Mouse (Mus musculus): ENCODE results near the gene Msto1. TPM values are rescaled to one million over a fixed set of nuclear protein-coding genes. Genes with fewer than 3 reads are reported as not detected.
"Not testable (repeated sequence)": the region's sequence is repeated elsewhere in the genome, so short reads cannot be mapped to it uniquely, and the experiment has no call there.

Msto1 gene
- polyA plus RNA-seq, 1 experiment, result 17.9 TPM

GRCm38 (mm10) chr3:88905209-88905608 lies 8.6 kb downstream of the Msto1 start:
- no peaks in the 10 kb centered on the region for H3K4me1 ChIP-seq (ENCODE audit: control insufficient read depth, insufficient read depth, insufficient read length)
- WGBS, result 89% methylated on average over 6 of the region's 6 CpGs
- H3K4me3 ChIP-seq (ENCODE audit: extremely low read depth, insufficient read depth, insufficient read length), result no peak overlapping the region
- no peak overlapping the region for H3K27ac ChIP-seq (ENCODE audit: insufficient read depth, low read length)
- H3K27me3 ChIP-seq (ENCODE audit: control insufficient read depth, insufficient read depth, low read length), result no peaks in the 10 kb centered on the region
- no peak for DNase-seq (ENCODE audit: low read depth in 1 of 2, low spot score in 2 of 2)
- peaks cover 51% of the 10 kb centered on the region for H3K36me3 ChIP-seq (ENCODE audit: control insufficient read depth, insufficient read depth, low read length)
- TF ChIP-seq POLR2A (IDR thresholded peaks at IDR 0.05; ENCODE audit: low read depth, low read length) (no peak), CTCF (IDR thresholded peaks at IDR 0.05; ENCODE audit: extremely low read depth, insufficient read depth, insufficient read length, insufficient replicate concordance) (no peak)

- 92% methylated on average over 3 of the region's 3 CpGs for WGBS
- no peak overlapping the region for H3K27ac ChIP-seq (ENCODE audit: insufficient read depth, low read length)
- no peak overlapping the region for H3K4me3 ChIP-seq (ENCODE audit: extremely low read depth, insufficient read depth, insufficient read length)
- TF ChIP-seq POLR2A (IDR thresholded peaks at IDR 0.05; ENCODE audit: low read depth, low read length), result no peak
- TF ChIP-seq CTCF (IDR thresholded peaks at IDR 0.05; ENCODE audit: extremely low read depth, insufficient read depth, insufficient read length, insufficient replicate concordance), result no peak
- no peak for DNase-seq (ENCODE audit: low read depth in 1 of 2, low spot score in 2 of 2)
- no peaks in the 10 kb centered on the region for H3K4me1 ChIP-seq (ENCODE audit: control insufficient read depth, insufficient read depth, insufficient read length)
- H3K27me3 ChIP-seq (ENCODE audit: control insufficient read depth, insufficient read depth, low read length), result no peaks in the 10 kb centered on the region
- H3K36me3 ChIP-seq (ENCODE audit: control insufficient read depth, insufficient read depth, low read length), result peaks cover 49% of the 10 kb centered on the region
Observed at GRCm38 (mm10) chr3:88904803-88905202, 9.0 kb downstream of the Msto1 start.

GRCm38 (mm10) chr3:88893011-88893410 lies 20.8 kb downstream of the Msto1 start:
- not testable (repeated sequence) for H3K36me3 ChIP-seq (ENCODE audit: control insufficient read depth, insufficient read depth, low read length); H3K4me3 ChIP-seq (ENCODE audit: extremely low read depth, insufficient read depth, insufficient read length); H3K4me1 ChIP-seq (ENCODE audit: control insufficient read depth, insufficient read depth, insufficient read length); DNase-seq (ENCODE audit: low read depth in 1 of 2, low spot score in 2 of 2); H3K27ac ChIP-seq (ENCODE audit: insufficient read depth, low read length); H3K27me3 ChIP-seq (ENCODE audit: control insufficient read depth, insufficient read depth, low read length)
- 97% methylated on average over 7 of the region's 7 CpGs for WGBS

- H3K4me3 ChIP-seq (ENCODE audit: extremely low read depth, insufficient read depth, insufficient read length); H3K4me1 ChIP-seq (ENCODE audit: control insufficient read depth, insufficient read depth, insufficient read length); H3K27me3 ChIP-seq (ENCODE audit: control insufficient read depth, insufficient read depth, low read length); DNase-seq (ENCODE audit: low read depth in 1 of 2, low spot score in 2 of 2); H3K36me3 ChIP-seq (ENCODE audit: control insufficient read depth, insufficient read depth, low read length); H3K27ac ChIP-seq (ENCODE audit: insufficient read depth, low read length): not testable (repeated sequence)
- 94% methylated on average over 4 of the region's 4 CpGs for WGBS
Observed at GRCm38 (mm10) chr3:88882536-88882935, 31.3 kb downstream of the Msto1 start.

- H3K27me3 ChIP-seq (ENCODE audit: control insufficient read depth, insufficient read depth, low read length); DNase-seq (ENCODE audit: low read depth in 1 of 2, low spot score in 2 of 2); H3K27ac ChIP-seq (ENCODE audit: insufficient read depth, low read length); H3K36me3 ChIP-seq (ENCODE audit: control insufficient read depth, insufficient read depth, low read length); H3K4me3 ChIP-seq (ENCODE audit: extremely low read depth, insufficient read depth, insufficient read length); H3K4me1 ChIP-seq (ENCODE audit: control insufficient read depth, insufficient read depth, insufficient read length): not testable (repeated sequence)
- WGBS, result 97% methylated on average over 3 of the region's 4 CpGs
Observed at GRCm38 (mm10) chr3:88868449-88868848, 45.4 kb downstream of the Msto1 start.

GRCm38 (mm10) chr3:88867177-88867576 lies 46.6 kb downstream of the Msto1 start:
- H3K4me1 ChIP-seq (ENCODE audit: control insufficient read depth, insufficient read depth, insufficient read length); H3K27ac ChIP-seq (ENCODE audit: insufficient read depth, low read length); H3K4me3 ChIP-seq (ENCODE audit: extremely low read depth, insufficient read depth, insufficient read length); DNase-seq (ENCODE audit: low read depth in 1 of 2, low spot score in 2 of 2); H3K27me3 ChIP-seq (ENCODE audit: control insufficient read depth, insufficient read depth, low read length): not testable (repeated sequence)
- WGBS, result no CpG with 5 or more reads among the region's 8 CpGs
- peaks cover 13% of the 10 kb centered on the region for H3K36me3 ChIP-seq (ENCODE audit: control insufficient read depth, insufficient read depth, low read length)

GRCm38 (mm10) chr3:88866735-88867134 lies 47.1 kb downstream of the Msto1 start:
- H3K27ac ChIP-seq (ENCODE audit: insufficient read depth, low read length); H3K4me1 ChIP-seq (ENCODE audit: control insufficient read depth, insufficient read depth, insufficient read length); H3K27me3 ChIP-seq (ENCODE audit: control insufficient read depth, insufficient read depth, low read length); H3K4me3 ChIP-seq (ENCODE audit: extremely low read depth, insufficient read depth, insufficient read length); DNase-seq (ENCODE audit: low read depth in 1 of 2, low spot score in 2 of 2): not testable (repeated sequence)
- WGBS, result no CpG with 5 or more reads among the region's 3 CpGs
- peaks cover 16% of the 10 kb centered on the region for H3K36me3 ChIP-seq (ENCODE audit: control insufficient read depth, insufficient read depth, low read length)

- peaks cover 44% of the 10 kb centered on the region for H3K36me3 ChIP-seq (ENCODE audit: control insufficient read depth, insufficient read depth, low read length)
- H3K27me3 ChIP-seq (ENCODE audit: control insufficient read depth, insufficient read depth, low read length), result no peaks in the 10 kb centered on the region
- H3K27ac ChIP-seq (ENCODE audit: insufficient read depth, low read length), result no peak overlapping the region
- no peak overlapping the region for H3K4me3 ChIP-seq (ENCODE audit: extremely low read depth, insufficient read depth, insufficient read length)
- DNase-seq (ENCODE audit: low read depth in 1 of 2, low spot score in 2 of 2), result no peak
- no peak for TF ChIP-seq POLR2A (IDR thresholded peaks at IDR 0.05; ENCODE audit: low read depth, low read length)
- TF ChIP-seq CTCF (IDR thresholded peaks at IDR 0.05; ENCODE audit: extremely low read depth, insufficient read depth, insufficient read length, insufficient replicate concordance), result no peak
- WGBS, result 95% methylated on average over 3 of the region's 3 CpGs
- no peaks in the 10 kb centered on the region for H3K4me1 ChIP-seq (ENCODE audit: control insufficient read depth, insufficient read depth, insufficient read length)
Observed at GRCm38 (mm10) chr3:88862129-88862528, 51.7 kb downstream of the Msto1 start.
